Mouse (Mus musculus): ENCODE data around the gene Lifr. TPM values are rescaled to one million over a fixed set of nuclear protein-coding genes. Genes with fewer than 3 reads are reported as not detected.
A peak's percentile ranks its signal among the peaks of the same experiment; 100 is the strongest.

The Lifr gene
- 28.7 and 31.0 TPM in 2 replicates for polyA plus RNA-seq (2014; fragmentation: Nextera tagmentation; extraction: Ambion mirVana)

DNA sequence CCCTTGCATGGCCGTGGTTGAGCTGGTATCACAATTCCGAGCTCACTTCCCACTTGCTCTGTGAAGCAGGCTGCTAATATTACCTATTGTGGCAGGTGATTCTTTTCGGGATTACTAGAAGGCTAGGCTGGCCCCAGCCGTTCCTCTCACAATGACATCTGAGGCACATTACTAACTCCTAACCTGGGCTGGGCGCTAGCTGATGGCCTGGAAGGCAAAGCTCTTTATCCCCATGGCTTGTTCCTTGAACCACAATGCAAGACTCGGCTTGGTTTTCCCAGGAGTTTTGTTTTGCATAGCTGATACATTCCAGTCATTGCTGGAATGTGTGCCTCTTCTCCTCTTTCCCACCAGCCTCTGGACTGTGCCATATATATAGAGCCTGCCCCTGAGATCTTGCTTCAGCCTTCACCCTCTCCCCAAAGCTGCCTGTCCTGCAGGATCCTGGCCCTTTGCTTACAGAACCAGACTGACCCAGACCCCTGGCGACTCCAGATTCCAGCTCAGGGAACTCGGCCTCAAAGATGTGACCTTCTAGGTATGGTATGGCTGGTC, at the start of gene Lifr:
Gene Lifr, plus strand, starts transcription at position 404 of the 555 bp plus-strand sequence.
- no peak within 1 kb of the TSS for H3K4me3 ChIP-seq (ENCODE audit: low read depth, low read length)
- no peaks in the 10 kb centered on the region for H3K27me3 ChIP-seq (replicated peaks; ENCODE audit: control insufficient read depth, insufficient read depth, low read length)
- ATAC-seq (replicated peaks; ENCODE audit: low FRiP score) (no peak), DNase-seq (ENCODE audit: low spot score) (no peak)
- H3K9ac ChIP-seq (ENCODE audit: low read depth, low read length): no peak within 1 kb of the TSS
- no peaks in the 10 kb centered on the region for H3K9me3 ChIP-seq (ENCODE audit: control insufficient read depth, low read length)
- no peak within 1 kb of the TSS for H3K4me2 ChIP-seq
- 72% methylated on average over 8 of the region's 8 CpGs for WGBS
- H3K36me3 ChIP-seq (ENCODE audit: control insufficient read depth, insufficient read depth, low read length): no peaks in the 10 kb centered on the region
- H3K4me1 ChIP-seq (replicated peaks; ENCODE audit: control insufficient read depth, insufficient read depth, low read length): no peaks in the 10 kb centered on the region
- H3K27ac ChIP-seq (ENCODE audit: low read depth, low read length): no peak within 1 kb of the TSS

DNA sequence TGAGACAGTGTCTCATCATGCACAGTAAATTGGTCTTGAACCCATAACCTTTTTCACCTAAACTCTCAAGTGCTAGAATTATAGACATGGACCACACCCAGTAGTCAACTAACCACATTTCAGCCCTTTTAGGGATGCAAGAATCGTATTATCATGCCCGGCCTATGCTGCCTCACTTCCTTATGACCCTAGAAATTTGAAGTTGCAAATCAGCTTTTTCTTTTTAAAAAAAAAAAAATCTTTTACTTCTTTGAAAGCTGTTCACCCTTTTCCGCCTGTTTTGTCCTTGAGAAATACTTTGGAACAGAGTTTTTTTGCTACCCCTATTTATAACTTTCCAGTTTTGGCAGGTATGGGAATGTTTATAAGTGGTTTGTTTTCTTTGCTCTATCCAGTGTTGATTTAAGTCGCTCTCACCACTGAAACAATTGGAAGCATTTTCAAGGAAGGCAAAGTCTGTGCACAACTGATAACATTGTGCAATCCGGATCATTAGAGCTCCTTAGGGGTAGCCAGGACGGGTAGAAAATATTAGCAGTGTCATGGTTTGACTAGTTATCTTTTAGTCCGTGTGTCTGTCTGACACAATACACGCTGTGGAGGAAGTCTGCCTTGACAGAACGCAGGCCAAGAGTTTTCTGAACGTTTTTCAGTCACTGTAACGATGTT, 46.2 kb upstream of the Lifr start:
- Histone ChIP-seq H3K4me1 (replicated peaks; ENCODE audit: control insufficient read depth, insufficient read depth, low read length) (peaks cover 28% of the 10 kb centered on the region), H3K9ac (ENCODE audit: low read depth, low read length) (no peak overlapping the region), H3K27me3 (replicated peaks; ENCODE audit: control insufficient read depth, insufficient read depth, low read length) (no peaks in the 10 kb centered on the region), H3K9me3 (ENCODE audit: control insufficient read depth, low read length) (no peaks in the 10 kb centered on the region), H3K36me3 (ENCODE audit: control insufficient read depth, insufficient read depth, low read length) (no peaks in the 10 kb centered on the region), H3K27ac (ENCODE audit: low read depth, low read length) (no peak overlapping the region), H3K4me3 (ENCODE audit: low read depth, low read length) (no peak overlapping the region), H3K4me2 (no peak overlapping the region)
- ATAC-seq (replicated peaks; ENCODE audit: low FRiP score) (peak; percentile 81), DNase-seq (ENCODE audit: low spot score) (no peak)
- 21% methylated on average over 11 of the region's 11 CpGs for WGBS

DNA sequence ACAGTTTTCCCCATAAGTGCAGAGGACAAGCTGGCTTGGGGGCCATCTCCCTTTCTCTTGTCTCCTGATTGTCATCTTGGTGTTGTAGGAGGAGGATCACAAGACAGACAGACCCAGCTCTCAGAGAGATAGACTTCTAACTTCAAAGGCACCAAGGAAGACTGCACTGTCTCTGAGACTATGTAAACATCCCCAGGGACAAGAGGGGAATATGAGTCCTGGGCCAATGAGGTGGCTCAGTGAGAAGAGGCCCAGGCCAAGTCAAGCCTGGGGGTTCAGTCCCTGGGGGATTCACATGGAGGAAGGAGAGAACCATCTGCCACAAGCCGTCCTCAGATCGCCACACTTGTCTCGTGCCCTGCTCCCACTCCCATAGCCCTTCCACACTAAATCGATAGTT, 45.4 kb upstream of the Lifr start:
- 87% methylated on average over 4 of the region's 4 CpGs for WGBS
- ATAC-seq (replicated peaks; ENCODE audit: low FRiP score) (no peak), DNase-seq (ENCODE audit: low spot score) (no peak)
- Histone ChIP-seq H3K4me2 (no peak overlapping the region), H3K9me3 (ENCODE audit: control insufficient read depth, low read length) (no peaks in the 10 kb centered on the region), H3K36me3 (ENCODE audit: control insufficient read depth, insufficient read depth, low read length) (no peaks in the 10 kb centered on the region), H3K27ac (ENCODE audit: low read depth, low read length) (no peak overlapping the region), H3K4me3 (ENCODE audit: low read depth, low read length) (no peak overlapping the region), H3K4me1 (replicated peaks; ENCODE audit: control insufficient read depth, insufficient read depth, low read length) (peaks cover 30% of the 10 kb centered on the region), H3K9ac (ENCODE audit: low read depth, low read length) (no peak overlapping the region), H3K27me3 (replicated peaks; ENCODE audit: control insufficient read depth, insufficient read depth, low read length) (no peaks in the 10 kb centered on the region)

DNA sequence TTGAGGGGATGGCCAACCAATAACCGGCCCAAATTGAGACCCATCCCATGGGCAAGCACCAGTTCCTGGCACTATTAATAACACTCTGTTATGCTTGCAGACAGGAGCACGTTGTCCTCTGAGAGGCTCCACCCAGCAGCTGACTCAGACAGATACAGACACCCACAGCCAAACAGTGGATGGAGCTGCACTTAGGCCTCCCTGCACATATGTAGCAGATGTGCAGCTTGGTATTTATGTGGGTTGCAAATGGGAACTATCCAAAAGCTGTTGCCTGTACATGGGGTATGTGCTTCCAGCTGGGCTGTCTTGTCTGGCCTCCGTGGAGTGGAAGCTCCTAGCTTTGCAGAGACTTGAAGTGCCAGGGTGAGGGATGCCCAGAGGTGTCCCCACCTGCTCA, 42.5 kb upstream of the Lifr start:
- no peak for DNase-seq (ENCODE audit: low spot score)
- no peak overlapping the region for H3K4me3 ChIP-seq (ENCODE audit: low read depth, low read length)
- peaks cover 30% of the 10 kb centered on the region for H3K4me1 ChIP-seq (replicated peaks; ENCODE audit: control insufficient read depth, insufficient read depth, low read length)
- H3K27me3 ChIP-seq (replicated peaks; ENCODE audit: control insufficient read depth, insufficient read depth, low read length): no peaks in the 10 kb centered on the region
- WGBS: 40% methylated on average over 3 of the region's 3 CpGs
- H3K27ac ChIP-seq (ENCODE audit: low read depth, low read length): no peak overlapping the region
- no peak overlapping the region for H3K4me2 ChIP-seq
- no peaks in the 10 kb centered on the region for H3K9me3 ChIP-seq (ENCODE audit: control insufficient read depth, low read length)
- peak; percentile 77 for ATAC-seq (replicated peaks; ENCODE audit: low FRiP score)
- no peaks in the 10 kb centered on the region for H3K36me3 ChIP-seq (ENCODE audit: control insufficient read depth, insufficient read depth, low read length)
- H3K9ac ChIP-seq (ENCODE audit: low read depth, low read length): no peak overlapping the region

DNA sequence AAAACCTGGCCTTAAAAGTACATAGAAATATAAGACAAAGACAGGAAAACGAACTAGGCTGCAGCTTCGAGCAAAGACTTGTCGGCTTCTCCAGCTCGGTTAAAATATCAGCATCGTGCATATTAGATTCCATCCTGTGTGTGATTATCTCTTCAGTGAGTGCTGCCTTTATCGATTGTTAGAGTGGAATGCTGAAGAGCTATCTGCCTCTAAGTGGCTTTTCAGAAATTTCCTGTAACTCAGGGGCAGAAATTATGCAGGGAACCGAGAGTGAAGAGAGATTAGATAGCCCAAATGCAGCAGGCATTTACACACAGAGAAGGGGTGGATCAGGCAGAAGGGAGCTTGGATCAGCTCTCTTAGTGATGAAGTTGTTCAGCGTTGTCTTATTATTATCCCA, 41.5 kb upstream of the Lifr start:
- Histone ChIP-seq H3K4me2 (no peak overlapping the region; the same call in 1 of the 2 replicates), H3K27me3 (replicated peaks; ENCODE audit: control insufficient read depth, insufficient read depth, low read length) (no peaks in the 10 kb centered on the region), H3K9ac (ENCODE audit: low read depth, low read length) (no peak overlapping the region), H3K9me3 (ENCODE audit: control insufficient read depth, low read length) (no peaks in the 10 kb centered on the region), H3K4me1 (replicated peaks; ENCODE audit: control insufficient read depth, insufficient read depth, low read length) (peaks cover 22% of the 10 kb centered on the region), H3K27ac (ENCODE audit: low read depth, low read length) (no peak overlapping the region), H3K4me3 (ENCODE audit: low read depth, low read length) (no peak overlapping the region), H3K36me3 (ENCODE audit: control insufficient read depth, insufficient read depth, low read length) (no peaks in the 10 kb centered on the region)
- DNase-seq (ENCODE audit: low spot score) (no peak), ATAC-seq (replicated peaks; ENCODE audit: low FRiP score) (peak; percentile 59)
- 24% methylated on average over 8 of the region's 8 CpGs for WGBS

DNA sequence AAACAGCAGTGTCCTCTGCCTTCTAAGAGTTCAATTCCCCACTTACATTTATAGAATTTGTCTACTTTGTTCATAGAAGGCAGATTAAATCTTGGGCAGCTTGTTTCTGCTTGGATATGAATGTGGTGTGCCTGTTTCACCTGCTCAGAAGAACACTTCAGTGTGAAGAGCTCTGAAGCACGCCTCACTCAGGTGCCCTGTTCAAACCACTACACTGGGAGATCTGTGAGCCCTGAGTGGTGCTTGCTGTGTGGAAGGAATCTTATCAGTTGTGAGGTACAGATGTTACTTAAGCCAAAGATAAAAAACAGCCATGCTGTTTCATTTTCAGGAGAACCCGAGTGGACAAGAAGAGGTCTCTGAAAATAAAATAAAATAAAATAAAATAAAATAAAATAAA, 38.7 kb upstream of the Lifr start:
- no peaks in the 10 kb centered on the region for H3K27me3 ChIP-seq (replicated peaks; ENCODE audit: control insufficient read depth, insufficient read depth, low read length)
- no peak for DNase-seq (ENCODE audit: low spot score)
- peaks cover 13% of the 10 kb centered on the region for H3K4me1 ChIP-seq (replicated peaks; ENCODE audit: control insufficient read depth, insufficient read depth, low read length)
- no peak overlapping the region for H3K4me2 ChIP-seq
- no peak overlapping the region for H3K4me3 ChIP-seq (ENCODE audit: low read depth, low read length)
- no peak for ATAC-seq (replicated peaks; ENCODE audit: low FRiP score)
- H3K36me3 ChIP-seq (ENCODE audit: control insufficient read depth, insufficient read depth, low read length): no peaks in the 10 kb centered on the region
- no peak overlapping the region for H3K9ac ChIP-seq (ENCODE audit: low read depth, low read length)
- H3K27ac ChIP-seq (ENCODE audit: low read depth, low read length): no peak overlapping the region
- no peaks in the 10 kb centered on the region for H3K9me3 ChIP-seq (ENCODE audit: control insufficient read depth, low read length)
- 47% methylated on average over 2 of the region's 2 CpGs for WGBS

DNA sequence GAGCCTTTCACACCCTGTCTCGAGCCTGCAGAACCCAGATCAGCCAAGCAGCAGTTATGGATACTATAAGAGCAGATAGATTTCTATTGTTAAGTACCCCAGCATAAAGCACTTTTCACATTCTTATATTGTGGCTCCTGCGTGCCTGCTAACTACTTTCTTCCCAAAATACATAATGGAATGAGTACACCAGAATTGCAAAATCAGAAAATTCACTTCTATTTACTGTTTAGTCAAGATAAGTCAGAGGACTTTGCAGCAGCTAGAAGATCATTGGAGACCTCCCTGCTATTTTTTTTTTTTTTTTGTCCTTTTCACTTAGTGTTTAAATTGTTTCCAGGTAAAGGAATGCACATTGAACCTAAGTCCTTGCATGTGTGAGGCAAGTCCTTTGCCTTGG, 38.3 kb upstream of the Lifr start:
- Histone ChIP-seq H3K9ac (ENCODE audit: low read depth, low read length) (no peak overlapping the region), H3K36me3 (ENCODE audit: control insufficient read depth, insufficient read depth, low read length) (no peaks in the 10 kb centered on the region), H3K9me3 (ENCODE audit: control insufficient read depth, low read length) (no peaks in the 10 kb centered on the region), H3K4me2 (no peak overlapping the region), H3K27ac (ENCODE audit: low read depth, low read length) (no peak overlapping the region), H3K4me1 (replicated peaks; ENCODE audit: control insufficient read depth, insufficient read depth, low read length) (peaks cover 13% of the 10 kb centered on the region), H3K27me3 (replicated peaks; ENCODE audit: control insufficient read depth, insufficient read depth, low read length) (no peaks in the 10 kb centered on the region), H3K4me3 (ENCODE audit: low read depth, low read length) (no peak overlapping the region)
- ATAC-seq (replicated peaks; ENCODE audit: low FRiP score): no peak
- no peak for DNase-seq (ENCODE audit: low spot score)
- 75% methylated on average over 2 of the region's 2 CpGs for WGBS

DNA sequence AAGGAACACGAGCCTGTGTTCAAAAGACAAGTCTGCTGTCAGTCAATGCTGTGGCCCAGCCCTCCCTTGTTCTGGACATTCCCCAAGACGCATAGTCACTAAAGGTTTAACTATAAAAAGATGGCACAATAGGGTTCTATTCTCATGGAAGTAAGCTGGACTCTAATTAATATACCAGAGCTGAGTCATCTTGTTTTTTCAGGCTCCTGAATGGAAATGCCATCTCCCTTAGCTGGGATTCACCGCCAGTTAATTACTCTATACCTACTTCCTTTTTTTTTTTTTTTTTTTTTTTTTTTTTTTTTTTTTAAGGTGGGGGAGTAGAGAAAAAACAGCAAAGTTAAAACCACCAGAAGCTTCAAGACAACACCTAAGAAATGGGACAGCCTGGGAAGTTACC, 33.6 kb upstream of the Lifr start:
- H3K4me2 ChIP-seq: no peak overlapping the region
- H3K27ac ChIP-seq (ENCODE audit: low read depth, low read length): no peak overlapping the region
- H3K9ac ChIP-seq (ENCODE audit: low read depth, low read length): no peak overlapping the region
- ATAC-seq (replicated peaks; ENCODE audit: low FRiP score): no peak
- no peaks in the 10 kb centered on the region for H3K4me1 ChIP-seq (replicated peaks; ENCODE audit: control insufficient read depth, insufficient read depth, low read length)
- no peaks in the 10 kb centered on the region for H3K9me3 ChIP-seq (ENCODE audit: control insufficient read depth, low read length)
- H3K4me3 ChIP-seq (ENCODE audit: low read depth, low read length): no peak overlapping the region
- H3K36me3 ChIP-seq (ENCODE audit: control insufficient read depth, insufficient read depth, low read length): no peaks in the 10 kb centered on the region
- no peak for DNase-seq (ENCODE audit: low spot score)
- 45% methylated on average over 3 of the region's 3 CpGs for WGBS
- H3K27me3 ChIP-seq (replicated peaks; ENCODE audit: control insufficient read depth, insufficient read depth, low read length): no peaks in the 10 kb centered on the region

DNA sequence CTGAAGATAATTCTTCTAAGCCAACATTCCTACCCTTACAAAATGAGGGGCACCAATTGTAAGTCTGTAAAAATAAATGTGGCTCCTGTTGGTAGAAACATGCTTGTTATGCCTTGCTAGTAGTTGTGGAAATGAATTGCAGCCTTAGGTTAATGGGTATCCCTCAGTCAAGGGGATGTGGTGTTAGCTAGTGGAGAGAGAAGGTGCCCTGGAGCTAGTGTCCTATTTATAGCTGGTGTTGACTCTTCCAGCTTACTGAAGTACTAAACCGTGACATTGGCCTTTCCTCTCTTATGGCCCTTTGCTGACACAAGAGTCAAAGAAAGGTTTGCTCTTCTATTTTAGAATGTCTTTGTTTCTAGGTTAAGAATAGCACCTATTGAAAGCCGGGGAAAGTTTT, 29.9 kb upstream of the Lifr start:
- ATAC-seq (replicated peaks; ENCODE audit: low FRiP score): no peak

More for the DNA sequence above, 29.9 kb upstream of the Lifr start:
- no peak for DNase-seq (ENCODE audit: low spot score)
- no peak overlapping the region for H3K4me2 ChIP-seq
- no peaks in the 10 kb centered on the region for H3K27me3 ChIP-seq (replicated peaks; ENCODE audit: control insufficient read depth, insufficient read depth, low read length)
- no peaks in the 10 kb centered on the region for H3K9me3 ChIP-seq (ENCODE audit: control insufficient read depth, low read length)
- H3K4me1 ChIP-seq (replicated peaks; ENCODE audit: control insufficient read depth, insufficient read depth, low read length): no peaks in the 10 kb centered on the region
- no peak overlapping the region for H3K4me3 ChIP-seq (ENCODE audit: low read depth, low read length)
- H3K27ac ChIP-seq (ENCODE audit: low read depth, low read length): no peak overlapping the region
- WGBS: 53% methylated on average over 2 of the region's 2 CpGs
- H3K9ac ChIP-seq (ENCODE audit: low read depth, low read length): no peak overlapping the region
- no peaks in the 10 kb centered on the region for H3K36me3 ChIP-seq (ENCODE audit: control insufficient read depth, insufficient read depth, low read length)

Data from liver, embryonic 11.5 days (tissue).